Mouse (Mus musculus): ENCODE data around the gene Ecm2.

Gene Ecm2

DNA sequence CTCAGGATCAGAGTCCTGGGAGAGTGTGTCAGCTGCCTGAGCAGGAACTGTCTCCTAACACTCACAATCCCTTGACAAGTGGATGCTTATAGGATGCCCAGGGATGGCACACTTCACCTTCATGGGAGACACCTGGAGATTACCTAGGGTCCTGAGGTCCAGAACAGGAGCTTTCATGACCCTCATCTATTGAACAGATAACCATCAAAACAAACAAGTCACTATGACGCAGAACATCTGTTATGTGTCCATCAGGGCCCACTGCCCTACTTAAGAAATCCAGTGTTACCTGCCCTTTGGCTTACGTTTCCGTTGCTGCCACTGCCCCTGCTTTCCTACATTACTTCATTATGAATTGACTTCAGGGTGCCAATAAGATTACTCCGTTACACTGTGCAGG, 1.2 kb downstream of the Ecm2 start:
- in situ Hi-C loops (cut with MseI, MboI), result no loop called here

DNA sequence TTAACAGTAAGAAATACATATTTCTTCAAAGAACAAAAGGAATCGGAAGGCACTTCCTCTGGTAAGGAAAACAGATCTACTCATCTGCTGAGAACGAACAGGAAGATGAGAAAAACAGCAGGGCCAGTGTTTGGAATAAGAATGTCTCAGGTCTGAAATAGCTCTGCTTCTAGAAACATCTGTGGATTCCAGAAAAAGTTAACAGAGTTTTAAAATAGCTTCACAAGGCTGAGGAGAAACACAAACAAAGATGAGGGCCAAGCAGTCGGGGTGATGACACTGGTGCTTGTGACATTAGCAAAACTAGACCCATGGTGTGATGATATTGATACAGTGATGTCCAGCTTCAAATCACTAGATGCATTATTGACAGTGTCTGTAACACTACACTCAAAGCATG, 2.6 kb downstream of the Ecm2 start:
- in situ Hi-C loops (cut with MseI, MboI), result no loop called here

DNA sequence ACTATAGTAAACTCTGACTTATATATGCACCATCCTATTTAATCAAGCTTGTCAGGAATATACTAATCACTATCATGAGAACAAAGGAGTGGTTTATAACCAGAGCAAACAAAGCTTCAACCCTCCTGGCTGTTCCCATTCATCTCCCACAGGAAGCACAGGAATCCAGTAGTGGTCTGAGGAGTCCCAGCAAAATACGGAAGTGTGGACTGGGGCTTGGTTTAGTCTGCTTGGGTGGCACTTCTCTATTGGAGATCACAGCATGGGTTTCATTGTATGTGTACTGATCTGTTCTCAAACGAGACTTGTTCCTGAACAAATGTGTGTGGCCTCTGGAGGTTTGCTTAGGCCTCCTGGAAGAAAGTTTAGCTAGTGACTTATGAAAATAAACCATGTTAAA, 14.2 kb downstream of the Ecm2 start:
- in situ Hi-C loops (cut with MseI, MboI), result no loop called here

DNA sequence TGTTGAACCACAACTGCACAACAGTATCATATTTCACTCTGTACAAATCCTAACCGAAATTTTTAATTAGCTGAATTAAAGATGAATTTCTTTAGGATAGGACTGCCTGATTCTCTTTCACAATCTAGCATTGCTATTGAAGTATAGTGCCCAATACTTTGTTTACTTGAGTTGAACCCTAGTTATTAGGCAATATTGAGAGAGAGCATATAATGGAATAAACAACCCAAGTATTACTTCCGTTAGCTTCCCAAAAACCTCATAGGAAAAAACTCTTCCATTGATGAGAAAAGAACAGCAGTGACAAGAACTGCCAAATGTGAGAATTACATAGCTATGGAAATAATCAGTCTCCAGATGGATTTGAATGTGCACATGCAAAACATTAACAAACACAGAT, 21.6 kb downstream of the Ecm2 start:
- in situ Hi-C loops (cut with MseI, MboI), result no loop called here

DNA sequence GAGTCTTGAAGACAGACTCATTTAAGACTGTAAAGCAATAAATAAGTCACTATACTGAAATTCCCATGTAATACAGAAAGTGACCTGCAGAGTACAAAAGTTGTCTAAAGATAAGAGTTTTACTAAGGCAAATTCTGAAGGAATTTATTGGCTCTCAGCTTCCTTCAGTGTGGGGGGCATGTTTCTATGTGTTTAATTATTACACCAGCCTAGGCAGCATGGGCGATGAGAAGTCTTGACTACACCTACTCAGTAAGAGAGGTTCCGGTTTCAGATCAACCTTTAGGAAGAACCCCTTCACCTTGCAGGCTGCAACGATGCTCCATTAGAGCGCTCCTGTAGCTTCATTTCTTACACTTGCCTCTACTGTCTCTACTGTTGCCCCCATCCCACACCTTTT, 26.0 kb downstream of the Ecm2 start:
- in situ Hi-C loops (cut with MseI, MboI), result no loop called here

DNA sequence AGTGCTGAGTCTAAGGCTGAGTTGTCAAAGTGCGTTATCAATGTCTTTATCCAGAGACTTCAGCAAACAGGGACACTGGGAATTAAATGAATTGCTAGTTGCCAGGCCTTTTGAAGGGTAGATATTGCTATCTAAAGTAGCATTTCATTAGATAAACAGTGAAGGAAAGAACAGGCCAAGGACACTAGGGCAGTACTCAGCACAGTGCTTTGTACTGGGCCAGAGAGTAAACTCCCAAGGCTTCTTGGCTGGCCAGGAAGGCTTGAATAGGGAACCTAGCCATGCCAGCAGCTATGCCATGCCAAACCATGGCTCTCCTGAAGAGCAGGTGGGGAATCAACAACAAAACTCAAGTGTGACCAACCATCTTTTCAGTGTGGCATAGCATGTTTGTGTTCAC, 32.3 kb downstream of the Ecm2 start:
- in situ Hi-C loops (cut with MseI, MboI), result no loop called here

DNA sequence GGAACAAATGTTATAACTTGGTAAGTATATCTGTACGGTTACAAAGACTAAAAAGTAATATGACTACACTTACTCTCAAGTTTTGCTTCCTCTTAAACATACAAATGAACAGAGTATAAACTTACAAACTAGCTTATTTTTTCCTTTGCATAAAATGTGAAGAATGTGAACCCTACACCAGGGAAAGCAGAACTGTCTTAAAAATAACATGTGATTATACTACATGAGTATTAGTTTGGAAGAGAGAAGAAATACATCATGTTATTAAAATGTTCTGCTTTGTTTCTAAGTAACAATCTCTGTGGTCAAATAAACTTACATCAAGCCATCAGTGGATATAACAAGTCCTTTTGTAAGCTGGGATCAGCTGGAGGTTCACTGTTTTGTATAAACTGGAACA, 34.1 kb downstream of the Ecm2 start:
- in situ Hi-C loops (cut with MseI, MboI), result no loop called here

DNA sequence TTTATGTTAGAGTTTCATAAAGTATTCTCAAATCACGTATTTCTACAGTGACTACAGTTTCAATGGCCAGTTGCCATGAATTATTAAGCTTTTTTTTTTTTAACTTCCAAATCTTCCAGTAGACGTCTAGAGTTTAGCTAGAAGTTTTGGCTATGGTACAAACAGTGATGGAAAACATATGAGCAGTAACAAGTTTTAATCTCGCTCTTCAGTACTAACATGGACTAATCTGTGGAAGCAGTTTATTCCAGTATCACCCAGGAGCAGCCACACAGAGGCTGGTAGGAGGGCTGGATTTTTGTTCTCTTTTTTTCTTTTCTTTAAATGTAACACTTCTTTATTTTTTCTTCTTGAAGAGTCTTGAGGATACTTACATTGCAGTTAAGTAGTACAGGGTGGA, 39.7 kb downstream of the Ecm2 start, which contains the start of gene Aspn:
Aspn (plus strand) TSS at position 165 of the 400 bp plus-strand sequence.
- in situ Hi-C loops (cut with MseI, MboI), result no loop called here

DNA sequence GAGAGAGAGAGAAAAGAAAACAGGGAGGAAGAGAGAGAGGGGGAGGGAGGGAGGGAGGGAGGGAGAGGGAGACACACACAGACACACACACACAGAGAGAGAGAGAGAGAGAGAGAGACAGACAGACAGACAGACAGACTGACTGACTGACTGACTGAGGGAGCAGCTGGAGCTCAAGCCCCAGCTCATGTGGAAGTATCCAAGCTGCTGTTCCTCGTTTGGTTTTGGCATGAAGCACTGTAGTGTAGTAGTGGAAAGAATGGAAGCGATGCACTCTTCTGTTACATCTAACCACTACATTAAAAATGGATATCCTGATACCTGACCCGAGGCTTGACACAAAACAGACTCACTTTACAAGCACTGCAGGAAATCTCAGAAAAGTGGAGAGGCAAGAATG, 41.0 kb downstream of the Ecm2 start:
- in situ Hi-C loops (cut with MseI, MboI), result no loop called here

DNA sequence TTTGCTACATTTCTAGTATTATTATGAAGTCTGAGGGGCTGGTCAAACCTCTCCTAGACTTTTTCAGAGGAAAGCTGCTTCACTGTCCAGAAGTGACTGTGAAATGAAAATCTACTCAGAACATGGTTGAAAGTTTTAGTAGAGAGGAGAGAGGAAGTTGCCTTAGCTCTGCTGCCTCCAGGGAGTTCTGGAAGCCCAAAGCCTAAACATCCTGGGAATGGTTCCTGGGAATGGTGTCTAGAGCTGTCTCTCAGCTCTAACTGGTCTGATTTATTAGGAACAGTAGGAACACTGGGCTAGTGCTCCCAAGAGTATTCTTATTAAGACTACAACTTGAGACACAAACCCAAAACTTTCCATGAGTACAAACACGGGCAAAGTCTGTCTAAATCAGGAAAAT, 41.9 kb downstream of the Ecm2 start:
- in situ Hi-C loops (cut with MseI, MboI), result no loop called here

DNA sequence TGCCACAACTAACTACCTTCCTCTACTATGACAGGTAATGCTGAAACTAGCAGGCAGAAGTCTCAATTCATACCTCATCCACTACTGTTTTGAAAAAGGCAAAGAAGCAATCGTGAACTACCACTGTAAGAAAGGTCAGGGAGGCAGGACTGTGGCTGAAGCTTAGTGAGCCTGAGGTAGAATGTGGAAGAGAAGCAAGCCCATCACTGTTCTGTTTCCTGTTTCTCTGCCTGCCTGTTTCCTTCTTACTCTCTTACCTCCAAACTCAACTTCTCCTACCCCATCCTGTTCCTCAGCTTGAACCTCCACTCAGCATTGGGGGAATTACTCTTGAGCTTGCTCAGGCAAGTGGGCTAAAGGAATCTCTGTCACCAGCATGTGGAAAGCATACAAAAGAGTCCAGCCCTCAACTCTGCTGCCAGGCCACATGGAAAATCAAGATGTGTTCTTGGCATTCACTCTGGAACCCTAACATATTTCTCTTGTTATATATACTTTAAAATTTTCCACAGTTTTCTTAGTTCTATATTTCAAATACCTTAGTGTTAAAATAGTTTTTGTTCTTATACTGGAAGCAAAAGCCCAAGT, 43.0 kb downstream of the Ecm2 start:
- in situ Hi-C loops (cut with MseI, MboI), result no loop called here

DNA sequence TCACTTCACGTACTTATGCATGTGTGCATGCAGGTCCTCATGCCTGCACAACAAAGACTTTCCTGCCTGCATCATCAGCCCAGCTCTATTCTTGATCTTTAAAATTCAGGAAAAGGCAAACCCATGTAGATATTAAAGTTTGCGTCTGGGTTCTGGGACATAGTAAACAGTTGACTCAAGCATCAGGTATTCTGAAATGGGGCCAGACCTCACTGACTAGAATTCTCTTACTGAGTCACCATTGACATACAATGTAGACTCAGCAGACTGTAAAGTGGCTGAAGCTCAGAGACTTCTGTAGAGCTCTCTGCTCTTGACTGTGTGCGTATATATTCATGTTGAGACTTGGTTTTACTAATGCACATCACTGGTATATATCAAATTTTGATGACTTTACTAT, 45.0 kb downstream of the Ecm2 start:
- in situ Hi-C loops (cut with MseI, MboI), result no loop called here

DNA sequence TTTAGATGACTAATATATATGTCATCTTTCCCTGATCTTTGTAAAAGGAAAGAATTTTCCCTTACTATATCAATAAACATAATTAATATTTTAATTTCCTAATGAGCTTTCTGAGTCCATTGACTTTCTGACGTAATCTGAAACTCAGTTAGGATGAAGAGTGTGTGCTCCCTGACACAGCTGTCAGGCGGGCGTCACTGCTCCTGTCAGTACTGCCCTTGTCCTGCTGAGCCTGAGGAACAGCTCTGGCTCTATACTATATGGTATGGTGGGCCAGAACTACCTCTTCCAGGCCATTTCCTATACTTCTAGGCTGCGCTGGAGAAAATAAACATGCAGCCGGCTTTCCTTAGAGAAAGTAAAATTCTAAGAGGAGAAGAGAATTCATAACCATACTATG, 49.9 kb downstream of the Ecm2 start:
- in situ Hi-C loops (cut with MseI, MboI), result no loop called here

DNA sequence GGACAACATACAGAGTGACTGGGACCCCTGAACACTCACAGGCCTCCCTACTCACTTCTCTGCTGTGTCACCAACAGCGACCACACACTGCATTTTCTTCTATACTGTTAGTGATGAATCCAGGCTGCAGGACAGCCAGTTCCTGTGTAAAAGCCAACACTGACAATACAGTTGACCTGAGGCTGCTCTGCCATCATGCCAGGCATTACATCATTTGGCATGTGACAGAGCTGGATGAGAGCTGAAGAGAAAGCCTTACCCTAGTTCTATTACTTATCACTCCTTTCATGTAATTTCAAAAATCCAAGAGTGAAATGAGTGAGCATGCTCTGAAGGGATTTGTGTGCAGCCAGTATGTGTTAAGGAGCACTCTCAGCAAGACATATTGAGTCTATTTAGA, 51.6 kb downstream of the Ecm2 start:
- in situ Hi-C loops (cut with MseI, MboI), result no loop called here

DNA sequence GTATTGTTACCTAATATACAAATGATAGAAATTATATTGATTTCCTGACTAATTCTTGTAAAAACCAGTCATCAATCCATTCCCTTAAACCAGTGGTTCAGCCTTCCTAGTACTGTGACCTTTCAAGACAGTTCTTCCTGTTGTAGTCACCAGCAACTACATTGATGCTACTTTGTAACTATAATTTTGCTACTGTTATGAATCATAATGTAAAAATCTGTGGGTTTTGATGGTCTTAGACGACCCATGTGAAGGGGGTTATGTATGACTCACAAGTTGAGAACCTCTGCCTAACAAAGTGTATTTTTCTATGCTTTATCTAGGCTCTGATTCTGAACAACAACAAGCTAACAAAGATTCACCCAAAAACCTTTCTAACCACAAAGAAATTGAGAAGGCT, 52.3 kb downstream of the Ecm2 start:
- in situ Hi-C loops (cut with MseI, MboI), result no loop called here

DNA sequence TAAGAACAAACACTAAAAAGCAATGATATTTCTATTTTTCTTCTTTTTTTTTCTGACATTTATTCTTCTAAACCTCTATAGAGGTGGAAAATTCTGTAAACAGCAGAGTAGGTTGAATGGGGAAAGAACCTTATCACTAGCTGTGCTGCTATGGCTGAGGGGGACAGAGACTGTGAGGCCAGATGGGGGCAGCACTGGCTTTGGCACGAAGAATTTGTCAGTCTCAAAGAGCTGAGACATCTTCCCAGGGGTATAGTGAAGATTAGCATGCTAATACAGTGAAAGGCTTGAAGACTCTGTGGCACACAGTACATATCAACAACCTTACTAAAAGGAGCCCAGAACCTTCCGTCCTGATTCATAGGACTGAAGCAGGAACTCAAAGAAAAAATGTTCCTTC, 54.6 kb downstream of the Ecm2 start:
- in situ Hi-C loops (cut with MseI, MboI), result no loop called here

DNA sequence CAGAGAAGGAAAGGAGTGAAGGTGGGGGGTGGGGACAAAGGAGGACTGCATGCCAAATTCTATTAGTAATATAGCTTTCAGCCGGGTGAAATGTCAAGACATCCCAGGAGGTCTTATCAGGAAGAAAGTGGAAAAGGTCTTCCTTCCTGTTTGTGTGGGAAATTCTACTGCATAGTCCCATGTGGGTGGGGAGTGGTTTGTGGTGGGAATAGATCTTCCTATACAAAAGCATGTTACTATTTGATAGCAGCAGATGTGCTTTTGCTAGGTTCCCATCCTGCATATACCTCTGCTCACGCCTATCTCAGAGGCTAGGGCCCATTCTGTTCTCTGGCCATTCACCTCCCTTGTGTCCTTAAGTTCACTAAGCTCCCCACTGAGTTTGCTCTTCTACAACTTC, 56.3 kb downstream of the Ecm2 start:
- in situ Hi-C loops (cut with MseI, MboI), result no loop called here

DNA sequence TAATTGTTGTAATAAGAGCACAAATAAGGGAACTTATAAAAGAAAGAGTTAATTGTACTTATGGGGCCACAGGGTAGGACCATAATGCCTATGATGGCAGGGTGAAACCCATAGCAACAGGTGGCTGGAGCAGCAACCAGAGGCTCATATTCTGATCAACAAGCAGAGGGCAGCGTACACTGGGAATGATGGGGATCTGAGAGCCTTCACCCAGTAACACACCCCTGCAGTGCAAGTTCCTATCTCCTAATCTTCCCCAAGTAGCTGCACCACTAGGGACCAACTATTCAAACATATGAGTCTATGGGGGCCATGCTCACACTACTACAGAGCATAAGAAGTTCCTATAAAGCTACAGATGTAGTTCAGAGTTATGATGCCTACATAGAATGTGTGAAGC, 59.7 kb downstream of the Ecm2 start:
- in situ Hi-C loops (cut with MseI, MboI), result no loop called here

DNA sequence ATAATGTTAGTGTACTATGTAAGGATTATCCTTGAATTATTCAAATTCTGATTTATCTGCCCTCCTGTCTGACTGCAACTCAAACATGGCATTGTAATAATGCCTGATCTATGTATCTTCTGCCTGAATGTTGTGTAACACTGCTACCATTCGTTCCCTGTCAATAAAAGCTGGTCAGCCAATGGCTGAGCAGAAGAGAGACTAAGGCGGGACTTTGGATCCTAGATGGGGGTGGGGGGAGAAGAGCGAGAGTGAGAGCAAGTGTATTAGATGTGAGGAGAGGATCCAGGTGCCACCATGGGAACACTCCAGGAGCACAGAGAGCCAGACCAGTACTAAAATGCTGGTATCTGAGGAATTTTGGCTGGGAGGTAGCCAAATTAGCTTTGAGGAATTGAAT, 65.8 kb downstream of the Ecm2 start:
- in situ Hi-C loops (cut with MseI, MboI), result no loop called here

DNA sequence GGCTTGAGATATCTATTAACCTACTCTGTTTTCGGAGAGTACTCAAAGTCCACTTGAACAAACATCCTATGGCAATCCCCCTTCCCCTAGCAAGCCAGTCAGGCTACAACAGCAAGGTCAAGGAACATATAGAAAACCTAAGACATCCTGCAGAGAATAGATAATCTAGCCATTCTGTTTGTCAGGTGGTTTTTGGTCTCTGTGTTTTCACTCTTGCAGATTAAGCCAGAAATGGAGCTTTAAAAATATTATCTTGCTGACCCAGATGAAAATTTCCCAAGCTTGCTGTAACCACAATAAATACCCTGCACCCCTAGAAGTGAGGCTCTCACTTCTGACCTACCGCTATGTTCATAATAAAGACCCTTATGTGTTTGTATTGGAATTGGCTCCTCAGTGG, 66.8 kb downstream of the Ecm2 start:
- in situ Hi-C loops (cut with MseI, MboI), result no loop called here

DNA sequence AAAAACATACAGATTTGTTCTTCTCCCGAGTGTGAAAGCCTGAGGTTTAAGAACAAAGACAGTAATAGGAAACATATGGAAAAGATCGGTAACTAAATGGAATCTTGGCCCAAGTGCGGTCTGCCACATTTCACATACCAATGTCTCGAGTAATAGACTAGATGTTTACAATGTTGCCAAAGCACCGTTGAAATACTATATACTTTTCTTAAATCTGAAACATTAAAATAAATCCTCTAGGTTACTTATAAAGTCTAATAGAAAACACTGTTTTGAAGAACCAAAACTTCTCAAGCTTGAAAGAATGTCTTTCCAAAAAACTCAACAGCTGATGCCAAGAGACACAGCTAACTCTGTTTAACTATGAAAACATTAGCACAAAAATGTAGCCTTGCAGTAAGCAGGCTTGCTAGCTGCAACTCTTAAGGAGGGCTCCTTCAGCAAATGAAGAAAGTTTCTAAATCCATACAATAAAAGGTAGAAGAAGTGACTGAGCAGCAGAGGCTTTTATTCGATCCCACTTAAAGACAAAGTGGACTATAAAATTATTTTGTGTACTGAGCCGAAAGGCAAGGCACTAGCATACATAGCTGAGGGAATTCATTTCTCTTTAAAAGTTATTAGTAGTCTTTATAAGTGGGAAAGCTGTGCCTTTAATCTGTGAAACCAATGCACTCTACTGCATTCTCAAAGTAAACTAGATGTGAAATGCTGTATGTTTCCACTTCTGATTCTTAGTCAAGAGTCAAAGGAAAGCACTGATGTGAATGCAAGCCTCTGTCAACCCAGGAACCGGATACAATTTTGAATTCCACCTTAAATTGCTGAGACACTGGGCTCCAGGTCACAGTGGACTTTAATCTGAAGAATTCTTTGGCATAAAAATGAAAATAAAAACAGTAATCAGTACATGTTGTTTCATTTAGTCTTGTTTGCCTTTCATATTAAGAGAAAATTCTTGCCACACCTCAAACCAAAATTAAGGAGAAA, 77.2 kb downstream of the Ecm2 start, which contains the start of gene Omd:
Omd (plus strand) TSS at position 922 of the 990 bp plus-strand sequence.
- in situ Hi-C loops (cut with MseI, MboI), result no loop called here
